Mouse (Mus musculus) heart, embryonic 12.5 days (tissue): ENCODE data around the gene Ppox. TPM values are rescaled to one million over a fixed set of nuclear protein-coding genes. Genes with fewer than 3 reads are reported as not detected.
"Not testable (repeated sequence)": the region's sequence is repeated elsewhere in the genome, so short reads cannot be mapped to it uniquely, and the experiment has no call there.

Source experiments
- ATAC-seq: fragments of 200-750 bp; cut with Nextera tagmentation; 2 replicates; pipeline ENCODE4 v1.8.0; 2017; ENCODE audit warnings: moderate TSS enrichment, moderate library complexity; ENCODE audit not compliant: insufficient number of reproducible peaks, low FRiP score
- H3K27ac ChIP-seq: fragments of 300-500 bp; sonication (generic); 2 replicates; pipeline ENCODE4 v1.5.1; 2016; ENCODE audit warnings: mild to moderate bottlenecking, moderate library complexity; ENCODE audit not compliant: poor library complexity, severe bottlenecking
- H3K27me3 ChIP-seq: fragments of 300-500 bp; sonication (generic); replicated peaks from 2 replicates; pipeline ENCODE4 v1.6.1; 2016; ENCODE audit warnings: mild to moderate bottlenecking, moderate library complexity
- H3K36me3 ChIP-seq: fragments of 300-500 bp; sonication (generic); 2 replicates; pipeline ENCODE4 v1.6.1; 2016; ENCODE audit warnings: mild to moderate bottlenecking, moderate library complexity
- H3K4me1 ChIP-seq: fragments of 300-500 bp; sonication (generic); replicated peaks from 2 replicates; pipeline ENCODE4 v1.6.1; 2016; ENCODE audit warnings: mild to moderate bottlenecking
- H3K4me2 ChIP-seq: fragments of 300-500 bp; sonication (generic); 2 replicates; pipeline ENCODE4 v1.6.1; 2016; ENCODE audit warnings: mild to moderate bottlenecking, moderate library complexity
- H3K4me3 ChIP-seq: fragments of 300-500 bp; sonication (generic); 2 replicates; pipeline ENCODE4 v1.5.1; 2016; ENCODE audit warnings: mild to moderate bottlenecking
- H3K9ac ChIP-seq: fragments of 300-500 bp; sonication (generic); 2 replicates; pipeline ENCODE4 v1.6.1; 2016; ENCODE audit warnings: mild to moderate bottlenecking, moderate library complexity
- H3K9me3 ChIP-seq: fragments of 300-500 bp; sonication (generic); replicated peaks from 2 replicates; pipeline ENCODE4 v1.6.1; 2016; ENCODE audit warnings: mild to moderate bottlenecking, moderate library complexity
- WGBS: fragments of 180-500 bp; shearing (Covaris S2); methylation state at CpG from one replicate; pipeline ENCODE4 v1.1.7; 2016; 5-methylcytosine and 5-hydroxymethylcytosine counted together
- polyA plus RNA-seq: library from polyadenylated mRNA; unstranded; fragments of >200 nt; fragmentation: Nextera tagmentation; extraction: Ambion mirVana; gene quantifications from 2 replicates; pipeline ENCODE4 v1.2.1, GENCODE M21; 2016

Ppox gene
- 51.7 and 55.4 TPM in 2 replicates for polyA plus RNA-seq

DNA sequence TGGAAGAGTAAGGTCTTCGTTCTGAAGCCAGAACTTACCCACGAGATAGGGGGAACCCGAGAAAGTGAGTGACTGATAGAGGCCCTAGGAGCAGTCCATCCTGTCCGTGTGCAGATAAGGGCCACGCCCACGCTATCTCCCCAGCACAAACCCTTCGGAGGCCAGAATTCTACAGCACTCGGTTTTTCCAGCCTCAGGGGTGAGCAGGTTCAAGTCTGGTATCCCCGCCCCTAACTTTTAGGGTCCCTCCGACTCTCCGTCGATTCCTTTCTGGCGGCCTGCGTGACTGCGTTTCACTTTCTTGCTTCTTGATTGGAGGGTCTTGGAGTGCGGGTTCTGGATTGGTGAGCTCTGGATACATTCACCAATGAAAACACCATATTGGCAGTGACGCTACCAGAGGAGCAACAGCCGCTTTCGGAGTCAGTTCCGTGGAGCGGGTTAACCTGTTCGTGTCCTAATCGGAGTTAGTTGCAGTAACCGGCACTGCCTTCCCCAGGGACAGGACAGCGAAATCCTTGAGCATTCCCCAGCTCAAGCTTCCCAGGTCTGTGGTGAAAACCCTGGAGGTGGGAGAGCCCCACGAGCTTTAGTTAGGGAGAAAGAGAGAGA is at the start of gene Ppox:
Ppox (minus strand) TSS at position 271 of the 612 bp plus-strand sequence.
- H3K4me2 ChIP-seq = peak within 1 kb of the TSS; percentile 82
- no peaks in the 10 kb centered on the region for H3K9me3 ChIP-seq
- peaks cover 65% of the 10 kb centered on the region for H3K36me3 ChIP-seq
- H3K27me3 ChIP-seq = no peaks in the 10 kb centered on the region
- WGBS = 0% methylated on average over 26 of the region's 26 CpGs
- peak within 1 kb of the TSS; percentile 85 for H3K9ac ChIP-seq
- peak within 1 kb of the TSS; percentile 90 for H3K27ac ChIP-seq
- H3K4me3 ChIP-seq = peak within 1 kb of the TSS; percentile 72
- H3K4me1 ChIP-seq = peaks cover 16% of the 10 kb centered on the region
- ATAC-seq = peak; percentile 95

DNA sequence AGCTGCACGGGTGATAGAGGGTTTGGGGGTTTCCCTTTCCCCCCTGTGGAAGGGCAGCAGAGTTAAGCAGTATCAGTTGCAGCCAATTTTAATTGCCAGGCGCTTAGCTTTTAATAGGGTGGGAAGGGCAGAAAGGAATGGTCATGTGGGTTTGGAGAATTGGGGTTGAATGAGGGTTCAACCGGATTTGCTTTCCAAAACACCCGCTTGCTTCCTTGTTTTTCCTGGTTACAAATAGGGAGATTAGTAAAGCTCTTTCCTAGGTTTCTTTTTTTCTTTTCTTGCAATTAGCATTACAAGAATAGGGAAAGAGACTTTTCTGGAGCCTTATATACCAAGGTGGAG is 49.2 kb upstream of the Ppox start:
- peak overlapping the region; percentile 95 for H3K9ac ChIP-seq
- peaks cover 40% of the 10 kb centered on the region for H3K4me1 ChIP-seq
- no peaks in the 10 kb centered on the region for H3K27me3 ChIP-seq
- H3K36me3 ChIP-seq = peaks cover 12% of the 10 kb centered on the region
- no peak for ATAC-seq
- H3K27ac ChIP-seq = peak overlapping the region; percentile 98
- H3K9me3 ChIP-seq = no peaks in the 10 kb centered on the region
- under 1% methylated on average over 4 of the region's 4 CpGs for WGBS
- peak overlapping the region; percentile 90 for H3K4me3 ChIP-seq
- peak overlapping the region; percentile 99 for H3K4me2 ChIP-seq

DNA sequence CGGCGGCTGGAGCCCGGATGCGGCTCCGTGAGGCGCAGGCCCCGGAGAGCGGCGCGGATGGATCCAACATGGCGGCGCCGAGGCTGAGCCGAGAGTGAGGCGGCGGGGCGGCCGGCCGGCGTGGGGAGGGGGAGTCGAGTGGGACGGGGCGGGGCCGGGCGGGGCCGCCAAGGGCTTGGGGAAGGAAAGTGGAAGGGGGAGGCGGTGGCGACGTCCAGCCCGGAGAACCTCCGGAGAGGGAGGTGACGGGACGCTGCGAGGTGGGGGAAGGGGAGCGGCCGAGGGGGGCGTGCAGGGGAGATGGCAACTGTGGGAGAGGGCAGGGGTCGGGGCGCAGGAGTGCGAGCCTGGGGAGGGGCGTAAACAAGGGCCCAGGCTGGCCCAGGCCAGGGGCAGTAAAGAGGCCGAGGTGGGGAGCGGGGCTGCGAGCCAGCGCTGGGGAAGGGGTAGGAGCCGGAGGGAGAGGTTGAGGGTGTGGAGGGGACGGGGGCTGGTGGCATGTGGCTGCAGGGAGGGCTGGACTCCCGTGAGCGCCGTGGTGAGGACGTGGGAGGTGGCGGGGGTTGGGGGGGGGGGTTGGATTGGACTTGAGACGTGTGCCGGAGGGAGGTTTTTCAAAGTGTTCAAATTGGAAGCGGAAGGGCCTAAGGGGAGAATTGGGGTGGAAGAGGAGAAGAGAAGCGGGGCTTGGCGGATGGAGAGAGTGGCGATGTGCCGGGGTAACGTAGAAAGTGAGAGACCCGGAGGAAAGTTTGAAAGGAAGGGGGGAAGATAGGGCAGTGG is 48.6 kb upstream of the Ppox start:
- H3K9me3 ChIP-seq = no peaks in the 10 kb centered on the region
- ATAC-seq = peak; percentile 90
- H3K4me2 ChIP-seq = peak overlapping the region; percentile 99
- H3K27ac ChIP-seq = peak overlapping the region; percentile 98
- peak overlapping the region; percentile 95 for H3K9ac ChIP-seq
- H3K36me3 ChIP-seq = peaks cover 17% of the 10 kb centered on the region
- under 1% methylated on average over 57 of the region's 61 CpGs for WGBS
- no peaks in the 10 kb centered on the region for H3K27me3 ChIP-seq
- peaks cover 40% of the 10 kb centered on the region for H3K4me1 ChIP-seq
- peak overlapping the region; percentile 90 for H3K4me3 ChIP-seq

DNA sequence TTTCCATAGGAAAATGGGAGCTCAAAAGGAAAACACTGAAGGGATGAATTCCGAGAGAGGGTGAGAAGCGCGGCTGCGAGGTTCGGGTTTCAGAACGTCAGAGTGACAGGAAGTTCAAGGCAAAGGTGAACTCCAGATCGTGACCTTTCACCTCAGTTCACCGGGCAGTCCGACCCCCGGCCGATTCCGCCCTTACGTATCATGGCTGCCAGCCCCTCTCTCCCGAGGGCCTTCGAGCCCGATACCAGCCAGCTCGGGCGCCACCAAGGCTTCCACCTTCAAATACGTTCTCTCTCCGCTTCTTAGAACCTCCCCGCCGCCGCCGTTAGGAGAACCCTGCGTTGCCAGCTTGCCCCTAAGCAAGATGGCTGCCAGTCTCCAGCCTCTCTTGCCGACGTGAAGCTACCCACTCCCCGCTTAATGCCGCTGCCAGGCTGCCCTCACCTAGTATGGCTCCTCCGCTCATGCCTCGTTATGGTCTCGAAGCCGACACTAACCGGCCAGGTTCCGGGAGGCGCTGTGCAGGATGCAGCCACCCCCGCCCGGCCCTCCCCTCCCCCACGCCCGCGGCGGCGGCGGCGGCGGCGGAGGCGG is 48.0 kb upstream of the Ppox start, which contains the start of gene Dedd:
Dedd (plus strand) TSS at position 307 of the 594 bp plus-strand sequence.
- H3K9me3 ChIP-seq = no peaks in the 10 kb centered on the region
- WGBS = under 1% methylated on average over 48 of the region's 48 CpGs
- H3K4me2 ChIP-seq = peak within 1 kb of the TSS; percentile 99
- peaks cover 40% of the 10 kb centered on the region for H3K4me1 ChIP-seq
- H3K9ac ChIP-seq = peak within 1 kb of the TSS; percentile 95
- H3K27ac ChIP-seq = peak within 1 kb of the TSS; percentile 98
- peak; percentile 90 for ATAC-seq
- H3K36me3 ChIP-seq = peaks cover 19% of the 10 kb centered on the region
- H3K27me3 ChIP-seq = no peaks in the 10 kb centered on the region
- H3K4me3 ChIP-seq = peak within 1 kb of the TSS; percentile 90

DNA sequence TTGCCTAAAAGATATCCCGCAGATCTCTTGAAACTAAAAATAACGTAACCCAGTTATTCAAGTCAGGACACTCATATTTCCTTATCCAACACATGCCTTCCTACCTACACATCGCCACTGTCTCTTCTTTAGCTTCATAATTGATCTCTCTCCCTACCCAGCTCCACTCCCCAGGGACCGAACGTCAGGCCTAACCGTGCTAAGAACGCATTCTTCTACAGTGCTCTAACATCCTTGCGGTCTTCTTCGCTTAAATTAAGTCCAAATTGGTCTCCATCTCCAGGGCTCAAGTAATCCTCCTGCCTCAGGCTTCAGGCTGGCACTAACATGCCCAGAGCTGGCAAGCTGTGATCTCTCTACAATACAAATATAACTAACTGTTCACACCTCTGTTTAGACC is 47.3 kb upstream of the Ppox start:
- 27% methylated on average over 9 of the region's 9 CpGs for WGBS
- peaks cover 19% of the 10 kb centered on the region for H3K36me3 ChIP-seq
- no peaks in the 10 kb centered on the region for H3K27me3 ChIP-seq
- ATAC-seq = no peak
- H3K4me1 ChIP-seq = peaks cover 35% of the 10 kb centered on the region
- H3K27ac ChIP-seq = peak overlapping the region; percentile 98
- no peaks in the 10 kb centered on the region for H3K9me3 ChIP-seq
- peak overlapping the region; percentile 95 for H3K9ac ChIP-seq
- peak overlapping the region; percentile 90 for H3K4me3 ChIP-seq
- peak overlapping the region; percentile 99 for H3K4me2 ChIP-seq

DNA sequence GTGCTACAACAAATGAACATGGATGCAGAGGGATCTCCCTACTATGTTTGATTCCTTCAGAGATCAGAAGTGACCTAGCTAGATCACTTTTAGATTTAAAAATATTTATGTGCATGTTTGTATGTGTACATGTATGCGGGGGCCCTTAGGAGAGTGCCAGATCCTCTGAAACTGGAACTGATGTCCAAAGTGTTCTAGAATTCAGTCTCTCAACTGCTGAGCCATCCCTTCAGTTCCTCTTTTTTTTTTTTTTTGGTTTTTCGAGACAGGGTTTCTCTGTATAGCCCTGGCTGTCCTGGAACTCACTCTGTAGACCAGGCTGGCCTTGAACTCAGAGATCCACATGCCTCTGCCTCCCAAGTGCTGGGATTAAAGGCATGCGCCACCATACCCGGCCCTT is 45.6 kb upstream of the Ppox start:
- H3K36me3 ChIP-seq = peaks cover 11% of the 10 kb centered on the region; the same call in 1 of the 2 replicates
- not testable (repeated sequence) for H3K27me3 ChIP-seq, H3K9me3 ChIP-seq, H3K9ac ChIP-seq, H3K27ac ChIP-seq, ATAC-seq, H3K4me3 ChIP-seq, H3K4me2 ChIP-seq
- H3K4me1 ChIP-seq = peaks cover 26% of the 10 kb centered on the region
- 88% methylated on average over 3 of the region's 4 CpGs for WGBS

DNA sequence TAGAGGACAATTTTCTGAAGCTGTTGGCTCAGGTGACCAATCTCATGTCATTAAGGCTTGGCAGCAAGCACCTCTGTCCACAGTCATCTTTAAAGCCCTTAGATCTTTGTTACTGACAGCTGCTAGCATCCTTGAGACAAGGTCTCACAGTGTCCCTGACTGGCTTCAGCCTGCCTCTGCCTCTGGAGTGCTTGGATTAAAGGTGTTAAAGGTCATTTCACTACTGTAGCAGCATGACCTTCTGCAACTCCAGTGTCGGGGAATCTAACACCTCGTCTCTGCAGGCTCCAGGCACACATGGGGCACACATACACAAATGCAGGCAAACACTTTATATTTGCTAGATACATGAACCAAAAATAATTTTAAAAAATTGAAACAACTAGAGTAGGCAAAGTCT is 44.6 kb upstream of the Ppox start:
- Histone ChIP-seq H3K27ac (no peak overlapping the region), H3K27me3 (no peaks in the 10 kb centered on the region), H3K9me3 (no peaks in the 10 kb centered on the region), H3K9ac (no peak overlapping the region), H3K4me1 (peaks cover 18% of the 10 kb centered on the region), H3K36me3 (peaks cover 11% of the 10 kb centered on the region; the same call in 1 of the 2 replicates), H3K4me2 (no peak overlapping the region), H3K4me3 (no peak overlapping the region)
- no peak for ATAC-seq
- 78% methylated on average over 2 of the region's 2 CpGs for WGBS

DNA sequence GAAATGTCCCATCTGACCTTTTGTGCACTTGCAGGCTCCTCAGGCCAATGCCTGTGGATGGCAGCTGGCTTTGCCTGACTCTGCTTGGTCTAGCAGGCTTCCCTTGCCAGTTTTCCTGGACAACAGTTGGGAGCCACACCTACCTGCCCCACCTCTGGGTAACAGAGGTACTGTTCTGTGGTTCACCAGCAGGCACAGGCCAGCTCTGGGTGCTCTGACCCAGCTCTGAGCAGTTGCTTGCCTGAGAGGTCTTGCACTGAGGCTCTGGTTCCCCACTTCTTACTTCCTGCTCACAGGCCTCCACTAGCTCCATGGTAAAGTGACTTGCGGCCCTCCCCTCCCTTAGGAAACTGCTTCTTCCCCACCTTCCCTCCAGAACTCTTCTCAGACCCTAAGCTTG is 41.0 kb upstream of the Ppox start:
- H3K27ac ChIP-seq = no peak overlapping the region
- H3K36me3 ChIP-seq = peaks cover 11% of the 10 kb centered on the region; the same call in 1 of the 2 replicates
- no peaks in the 10 kb centered on the region for H3K27me3 ChIP-seq
- H3K9ac ChIP-seq = 0 out of 2 replicates have a peak overlapping the region, but pooled peaks have one; percentile 4
- no peaks in the 10 kb centered on the region for H3K9me3 ChIP-seq
- H3K4me3 ChIP-seq = no peak overlapping the region
- whole genome bisulfite sequencing = 64% methylated on average over 1 of the region's 1 CpGs
- no peak for ATAC-seq
- no peak overlapping the region for H3K4me2 ChIP-seq
- H3K4me1 ChIP-seq = peaks cover 7% of the 10 kb centered on the region; the same call in 1 of the 2 replicates

DNA sequence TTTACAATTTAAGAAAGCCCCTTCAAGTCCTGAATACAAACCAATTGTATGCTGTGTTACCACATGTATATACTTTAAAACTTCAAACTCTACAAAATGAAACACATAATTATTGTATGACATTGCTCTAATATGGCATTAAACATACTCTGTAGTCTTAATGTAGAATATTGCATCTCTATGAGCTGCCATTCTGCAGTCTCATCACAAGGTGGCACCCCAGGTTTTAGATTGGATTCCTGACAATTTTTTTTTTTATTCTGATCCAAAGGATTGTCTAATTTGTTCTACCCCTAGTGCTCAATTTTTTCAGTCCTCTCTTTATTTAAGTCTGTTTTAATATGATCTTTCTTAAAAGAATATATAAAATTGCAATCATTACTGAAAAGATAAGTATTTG is 40.4 kb upstream of the Ppox start:
- Histone ChIP-seq H3K4me2 (no peak overlapping the region), H3K27me3 (no peaks in the 10 kb centered on the region), H3K4me3 (no peak overlapping the region), H3K9ac (no peak overlapping the region), H3K36me3 (peaks cover 11% of the 10 kb centered on the region; the same call in 1 of the 2 replicates), H3K4me1 (peaks cover 7% of the 10 kb centered on the region; the same call in 1 of the 2 replicates), H3K27ac (no peak overlapping the region), H3K9me3 (no peaks in the 10 kb centered on the region)
- ATAC-seq = no peak

DNA sequence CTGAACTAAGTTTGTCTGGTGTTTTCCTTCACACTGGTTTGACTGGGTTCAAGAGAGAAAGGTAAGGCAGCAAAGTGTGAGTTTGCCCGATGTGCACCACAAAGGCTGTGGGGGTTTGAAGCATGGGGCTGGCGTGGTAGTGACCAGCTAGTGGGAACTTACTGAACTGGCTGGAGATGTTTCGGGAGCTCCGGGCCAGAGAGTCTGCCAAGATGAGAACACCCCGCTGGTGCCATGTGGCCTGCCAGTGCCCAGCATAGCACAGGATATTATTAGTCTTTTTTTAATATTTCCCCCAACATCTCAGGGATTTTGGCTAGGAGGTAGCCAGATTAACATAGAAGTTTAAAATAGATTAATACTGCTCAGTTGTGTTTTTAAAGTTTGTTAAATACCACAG is 39.2 kb upstream of the Ppox start:
- ATAC-seq = no peak
- Histone ChIP-seq H3K9ac (peak overlapping the region; percentile 35; the same call in 1 of the 2 replicates), H3K36me3 (peaks cover 7% of the 10 kb centered on the region; the same call in 1 of the 2 replicates), H3K9me3 (peaks cover 6% of the 10 kb centered on the region; the same call in 1 of the 2 replicates), H3K27ac (no peak overlapping the region), H3K4me3 (peak overlapping the region; percentile 37), H3K27me3 (no peaks in the 10 kb centered on the region), H3K4me1 (0 out of 2 replicates have a peak, but pooled peaks cover 4% of the 10 kb centered on the region), H3K4me2 (peak overlapping the region; percentile 62)
- WGBS = 18% methylated on average over 5 of the region's 5 CpGs

DNA sequence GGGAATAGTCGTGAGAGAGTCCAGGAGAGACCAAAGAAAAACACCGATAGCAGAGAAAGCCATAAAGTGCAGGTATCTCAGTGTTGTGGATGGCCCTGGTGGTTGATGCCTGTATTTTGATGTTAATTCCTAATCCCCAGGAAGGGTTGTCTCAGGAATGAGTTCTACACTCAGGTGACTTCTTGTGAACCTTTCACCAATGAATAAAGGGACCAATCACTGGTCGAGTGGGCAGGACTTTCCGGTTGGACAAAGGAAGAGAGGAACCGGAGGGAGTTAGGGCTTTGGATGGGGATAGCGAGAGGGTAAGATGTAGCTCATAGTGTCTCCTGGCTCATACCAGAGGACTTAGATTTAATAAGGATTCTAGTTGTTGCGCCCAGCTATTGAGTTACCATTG is 38.8 kb upstream of the Ppox start:
- 19% methylated on average over 7 of the region's 7 CpGs for WGBS
- Histone ChIP-seq H3K4me2 (peak overlapping the region; percentile 62), H3K27me3 (no peaks in the 10 kb centered on the region), H3K27ac (no peak overlapping the region), H3K36me3 (0 out of 2 replicates have a peak, but pooled peaks cover 3% of the 10 kb centered on the region), H3K4me1 (0 out of 2 replicates have a peak, but pooled peaks cover 4% of the 10 kb centered on the region), H3K4me3 (peak overlapping the region; percentile 37), H3K9me3 (peaks cover 6% of the 10 kb centered on the region; the same call in 1 of the 2 replicates), H3K9ac (peak overlapping the region; percentile 35; the same call in 1 of the 2 replicates)
- no peak for ATAC-seq
